Mouse (Mus musculus) B cell, adult 2 months (primary cell): ENCODE measurements around the gene Pnkd.
"Not testable (repeated sequence)": the region's sequence is repeated elsewhere in the genome, so short reads cannot be mapped to it uniquely, and the experiment has no call there.

Experiments used
- DNase-seq, 2 experiments: peaks; one replicate each; pipeline ENCODE4 v3.0.0; 2022

Gene Pnkd

DNA sequence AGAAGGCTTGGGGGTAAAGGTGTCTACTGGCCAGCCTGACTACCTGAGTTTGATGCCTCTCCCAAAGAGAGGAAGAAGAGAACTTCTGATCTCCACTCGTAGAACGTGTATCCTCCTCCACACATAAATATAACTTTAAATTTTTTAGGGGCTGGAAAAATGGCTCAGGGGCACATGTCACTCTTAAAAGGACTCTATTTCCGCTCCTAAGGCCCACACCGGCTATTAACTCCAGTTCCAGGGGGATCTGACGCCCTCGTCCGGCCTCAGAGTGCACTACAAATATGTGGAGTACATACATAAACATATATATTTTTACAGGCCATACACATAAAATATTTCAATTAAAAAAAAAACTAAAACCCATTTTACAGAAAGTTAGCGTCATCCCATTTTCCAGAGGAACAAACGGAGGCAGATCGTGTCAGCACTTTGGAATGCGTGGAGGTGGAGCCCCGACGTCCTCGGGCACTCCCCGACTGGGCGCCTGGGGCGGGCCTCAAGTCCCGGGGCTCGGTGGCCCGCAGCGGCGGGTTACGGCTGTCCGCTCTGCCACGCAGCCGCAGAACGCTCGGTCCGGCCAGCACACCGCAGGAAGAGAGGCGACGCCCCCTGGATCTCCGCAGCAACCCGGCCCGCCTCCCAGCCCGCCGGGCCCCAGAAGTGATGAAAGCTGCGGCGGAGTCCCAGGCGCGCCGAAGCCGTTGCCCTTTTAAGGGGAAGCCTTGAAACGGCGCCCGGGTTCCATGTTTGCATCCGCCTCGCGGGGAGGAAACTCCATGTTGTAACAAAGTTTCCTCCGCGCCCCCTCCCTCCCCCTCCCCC is 106.4 kb downstream of the Pnkd start, which contains the start of gene Ctdsp1:
TSS of gene Ctdsp1 (plus strand) at position 586 of the 825 bp plus-strand sequence.
- peak; percentile 93 to 94 for DNase-seq

DNA sequence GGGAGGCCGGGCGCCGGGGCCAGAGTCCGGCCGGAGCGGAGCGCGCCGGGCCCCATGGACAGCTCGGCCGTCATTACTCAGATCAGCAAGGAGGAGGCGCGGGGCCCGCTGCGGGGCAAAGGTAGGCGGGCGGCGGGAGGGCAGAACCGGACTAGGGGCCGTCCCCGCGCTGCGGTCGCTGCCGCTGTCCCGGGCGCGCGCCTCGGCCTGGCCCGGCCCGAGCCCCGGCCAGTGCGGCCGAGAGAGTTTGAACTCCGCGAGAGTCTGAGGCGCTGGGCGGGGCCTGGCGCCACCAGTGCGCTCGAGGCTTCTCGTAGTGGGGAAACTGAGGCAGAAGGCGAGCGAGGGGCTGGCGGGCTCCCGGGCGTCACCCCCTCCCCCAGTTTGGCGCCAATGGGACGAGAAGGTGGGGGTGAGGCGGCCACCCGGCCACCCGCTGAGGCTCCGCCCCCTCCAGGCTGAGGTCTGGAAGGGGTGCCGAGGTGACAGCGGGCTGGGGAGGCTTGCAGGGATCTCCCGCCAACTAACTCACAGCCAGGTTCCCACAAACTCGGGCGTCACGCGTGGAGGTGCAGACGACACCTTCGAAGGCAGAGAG is 107.2 kb downstream of the Pnkd start:
- DNase-seq: peak; percentile 64 to 69

GRCm38 (mm10) chr1:74392446-74392994 is 107.8 kb downstream of the Pnkd start:
- DNase-seq: no peak

- no peak for DNase-seq
These were observed 108.3 kb downstream of the Pnkd start for GRCm38 (mm10) chr1:74393010-74393409.

GRCm38 (mm10) chr1:74393697-74394096 is 109.0 kb downstream of the Pnkd start:
- DNase-seq: no peak

DNA sequence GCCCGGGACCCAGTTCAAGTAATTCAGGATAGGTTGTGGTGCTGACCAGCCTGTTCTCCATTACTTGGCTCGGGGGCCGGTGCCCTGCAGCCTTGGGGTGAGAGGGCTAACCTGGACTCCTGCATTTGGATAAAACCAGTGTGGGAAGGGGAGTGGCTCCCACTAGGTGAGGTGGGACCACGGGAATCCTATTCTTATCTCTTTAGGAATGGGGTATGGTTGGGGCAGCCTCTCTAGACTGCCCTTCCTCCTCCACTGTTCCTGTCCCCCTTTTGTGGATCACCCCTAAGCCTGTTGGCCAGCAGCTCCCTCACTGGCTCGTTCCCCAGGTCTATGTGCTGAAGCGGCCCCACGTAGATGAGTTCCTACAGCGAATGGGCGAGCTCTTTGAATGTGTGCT is 109.6 kb downstream of the Pnkd start:
- no peak for DNase-seq

- no peak for DNase-seq
These were observed 110.1 kb downstream of the Pnkd start for GRCm38 (mm10) chr1:74394858-74395257.

GRCm38 (mm10) chr1:74395290-74395689 is 110.6 kb downstream of the Pnkd start:
- no peak for DNase-seq

DNA sequence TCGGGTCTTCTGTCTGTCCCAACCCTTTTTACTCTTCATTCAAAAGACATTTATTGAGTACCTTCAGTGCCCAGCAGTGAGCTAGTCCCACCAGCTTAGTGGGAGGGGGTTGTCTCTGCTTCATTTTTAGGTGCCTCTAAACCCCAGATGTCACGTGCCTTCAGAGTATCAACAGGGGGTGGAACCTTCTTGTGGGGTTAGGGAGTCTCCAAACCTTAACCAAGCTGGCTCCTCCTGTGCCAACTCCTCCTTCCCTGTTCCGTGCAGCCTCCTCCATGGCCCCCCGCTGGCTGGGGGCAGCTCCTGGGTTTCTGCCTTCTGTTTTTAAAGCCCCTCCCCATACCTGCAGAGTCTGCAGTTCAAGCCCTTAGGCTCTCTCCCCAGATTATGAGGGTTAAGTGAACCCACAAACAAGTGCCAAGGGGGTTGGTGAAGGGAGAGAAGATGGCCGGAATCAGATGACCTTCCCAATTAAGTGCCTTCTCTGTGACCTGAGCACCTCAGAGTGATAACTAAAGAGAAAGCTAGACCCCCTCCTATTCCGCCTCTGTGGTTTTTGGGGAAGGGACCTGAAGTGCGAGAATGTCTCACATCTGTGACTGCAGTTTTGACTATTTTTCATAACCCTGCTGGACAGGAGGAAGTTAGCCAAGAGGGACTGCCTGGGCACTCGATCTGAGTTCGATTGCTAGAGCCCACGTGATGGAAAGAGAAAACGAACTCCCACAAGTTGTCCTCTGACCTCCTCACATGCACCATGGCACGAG is 111.9 kb downstream of the Pnkd start:
- DNase-seq: not testable (repeated sequence)

- DNase-seq: peak; percentile 83 to 84
These were observed 112.7 kb downstream of the Pnkd start for GRCm38 (mm10) chr1:74397268-74397918.

DNA sequence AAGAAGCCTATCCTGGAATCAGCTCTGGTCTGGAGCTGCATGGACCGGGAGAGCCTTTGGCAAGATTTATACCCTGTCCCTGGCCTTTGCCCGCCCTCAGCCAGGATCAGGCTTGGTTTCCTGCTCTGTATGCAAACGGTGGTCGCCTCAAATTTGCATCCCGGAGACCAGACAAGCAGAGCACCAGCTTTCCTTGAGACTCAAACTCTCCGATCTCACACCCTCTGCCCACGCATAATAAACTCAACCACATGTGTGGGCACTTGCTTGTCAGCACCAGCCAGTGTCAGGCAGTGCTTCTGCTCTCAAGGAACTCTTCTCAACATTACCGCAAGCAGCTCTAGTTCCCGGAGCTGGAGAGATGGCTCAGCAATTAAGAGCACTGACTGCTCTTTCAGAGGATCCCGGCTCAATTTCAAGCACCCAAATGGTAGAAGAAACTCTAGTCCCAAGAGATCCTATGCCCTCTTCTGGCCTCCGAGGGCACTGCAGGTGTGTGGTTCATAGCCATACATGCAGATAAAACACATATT is 113.3 kb downstream of the Pnkd start:
- DNase-seq: peak; percentile 90 to 92

GRCm38 (mm10) chr1:74400531-74400930 is 115.8 kb downstream of the Pnkd start:
- no peak for DNase-seq

DNA sequence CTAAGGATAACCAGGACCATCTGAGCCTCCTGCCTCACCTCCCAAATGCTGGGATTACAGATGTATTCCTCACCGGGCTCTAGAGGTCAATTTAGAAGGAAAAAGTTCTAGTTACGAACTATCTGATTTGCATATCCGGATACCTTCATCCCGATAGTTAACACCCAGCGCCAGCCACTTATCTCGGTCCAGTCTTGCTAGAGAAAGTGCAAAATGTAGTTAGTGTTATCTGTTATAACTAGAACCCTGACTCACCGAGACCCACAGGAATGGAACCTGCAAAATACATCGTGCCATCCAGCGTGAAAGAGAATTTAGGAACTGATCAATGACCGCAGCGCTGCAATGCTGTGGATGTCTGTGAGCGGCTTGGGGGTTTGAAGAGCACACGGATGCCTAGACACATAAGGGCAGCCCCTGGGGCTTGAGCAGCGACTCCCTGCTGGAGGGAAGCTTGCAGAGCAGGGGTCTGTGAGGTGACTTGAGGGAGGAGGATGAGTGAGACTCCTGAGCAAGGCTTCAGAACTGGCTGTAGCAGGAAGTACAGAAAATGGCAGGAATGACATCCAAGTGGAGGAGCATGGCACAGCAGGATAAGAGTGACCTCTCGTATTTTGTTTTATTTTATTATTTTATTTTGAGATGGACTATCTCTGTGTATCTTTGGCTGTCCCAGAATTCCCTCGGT is 116.4 kb downstream of the Pnkd start:
- no peak for DNase-seq
